Mouse (Mus musculus) limb, embryonic 11.5 days (tissue): Measurements from ENCODE around the gene Fbxo39. TPM values are rescaled to one million over a fixed set of nuclear protein-coding genes. Genes with fewer than 3 reads are reported as not detected.

Experiments used
- ATAC-seq: fragments of 200-750 bp; cut with Nextera tagmentation; 2 replicates; pipeline ENCODE4 v1.8.0; 2017; ENCODE audit warnings: low read depth; ENCODE audit not compliant: insufficient number of reproducible peaks, low FRiP score, low TSS enrichment
- DNase-seq: peaks from one replicate; pipeline ENCODE4 v3.0.0-alpha.2; 2015; ENCODE audit warnings: low spot score
- H3K27ac ChIP-seq: fragments of 300-500 bp; sonication (generic); replicated peaks from 2 replicates; pipeline ENCODE4 v1.5.1; 2014; ENCODE audit warnings: low read depth, mild to moderate bottlenecking, low read length
- H3K27me3 ChIP-seq: fragments of 300-500 bp; sonication (generic); 2 replicates; pipeline ENCODE4 v1.6.1; 2014; ENCODE audit warnings: mild to moderate bottlenecking, low read length, mixed read lengths; ENCODE audit not compliant: control insufficient read depth, insufficient read depth
- H3K36me3 ChIP-seq: fragments of 300-500 bp; sonication (generic); 2 replicates; pipeline ENCODE4 v1.6.1; 2014; ENCODE audit warnings: mild to moderate bottlenecking, low read length, moderate library complexity, mixed read lengths; ENCODE audit not compliant: control insufficient read depth, insufficient read depth
- H3K4me1 ChIP-seq: fragments of 300-500 bp; sonication (generic); 2 replicates; pipeline ENCODE4 v1.6.1; 2014; ENCODE audit warnings: low read length, mixed read lengths; ENCODE audit not compliant: control insufficient read depth, insufficient read depth
- H3K4me2 ChIP-seq: fragments of 300-500 bp; sonication (generic); 2 replicates; pipeline ENCODE4 v1.6.1; 2014; ENCODE audit warnings: low read depth, mild to moderate bottlenecking, moderate library complexity; ENCODE audit not compliant: severe bottlenecking
- H3K4me3 ChIP-seq: fragments of 300-500 bp; sonication (generic); 2 replicates; pipeline ENCODE4 v1.5.1; 2014; ENCODE audit warnings: low read depth, low read length
- H3K9ac ChIP-seq: fragments of 300-500 bp; sonication (generic); 2 replicates; pipeline ENCODE4 v1.6.1; 2014; ENCODE audit warnings: mild to moderate bottlenecking, low read length
- H3K9me3 ChIP-seq: fragments of 300-500 bp; sonication (generic); 2 replicates; pipeline ENCODE4 v1.6.1; 2016; ENCODE audit warnings: low read length; ENCODE audit not compliant: control insufficient read depth
- WGBS: fragments of 180-500 bp; shearing (Covaris S2); extraction: QIAGEN DNeasy Blood & Tissue Kit; methylation state at CpG from one replicate; pipeline ENCODE4 v1.1.7; 2014; 5-methylcytosine and 5-hydroxymethylcytosine counted together
- polyA plus RNA-seq: library from polyadenylated mRNA; unstranded; fragments of >200 nt; fragmentation: Nextera tagmentation; extraction: Ambion mirVana; gene quantifications from 2 replicates; pipeline ENCODE4 v1.2.1, GENCODE M21; 2014

Gene Fbxo39
- polyA plus RNA-seq, 1 experiment from 2014 or later = not detected

GRCm38 (mm10) chr11:72344486-72344885 lies 30.2 kb downstream of the Fbxo39 start:
- H3K9ac ChIP-seq = no peak overlapping the region
- H3K4me1 ChIP-seq = no peaks in the 10 kb centered on the region
- DNase-seq (no peak), ATAC-seq (no peak)
- no peaks in the 10 kb centered on the region for H3K27me3 ChIP-seq
- H3K36me3 ChIP-seq = no peaks in the 10 kb centered on the region
- 90% methylated on average over 11 of the region's 11 CpGs for WGBS
- H3K4me2 ChIP-seq = no peak overlapping the region
- no peak overlapping the region for H3K27ac ChIP-seq
- no peak overlapping the region for H3K4me3 ChIP-seq
- H3K9me3 ChIP-seq = no peaks in the 10 kb centered on the region

GRCm38 (mm10) chr11:72348563-72348962 lies 34.3 kb downstream of the Fbxo39 start:
- WGBS = 53% methylated on average over 10 of the region's 10 CpGs
- DNase-seq (no peak), ATAC-seq (no peak)

GRCm38 (mm10) chr11:72349016-72349415 lies 34.8 kb downstream of the Fbxo39 start:
- DNase-seq = no peak

More at GRCm38 (mm10) chr11:72348563-72348962, 34.3 kb downstream of the Fbxo39 start:
- H3K27ac ChIP-seq = no peak overlapping the region
- no peaks in the 10 kb centered on the region for H3K27me3 ChIP-seq
- no peak overlapping the region for H3K4me3 ChIP-seq
- no peak overlapping the region for H3K9ac ChIP-seq
- H3K4me2 ChIP-seq = no peak overlapping the region
- no peaks in the 10 kb centered on the region for H3K36me3 ChIP-seq
- H3K9me3 ChIP-seq = no peaks in the 10 kb centered on the region
- H3K4me1 ChIP-seq = no peaks in the 10 kb centered on the region

GRCm38 (mm10) chr11:72349652-72350051 lies 35.4 kb downstream of the Fbxo39 start:
- ATAC-seq = no peak
- no peak overlapping the region for H3K4me2 ChIP-seq
- H3K9ac ChIP-seq = no peak overlapping the region
- no peak overlapping the region for H3K27ac ChIP-seq
- H3K27me3 ChIP-seq = no peaks in the 10 kb centered on the region
- H3K36me3 ChIP-seq = no peaks in the 10 kb centered on the region
- H3K4me3 ChIP-seq = no peak overlapping the region
- WGBS = 60% methylated on average over 4 of the region's 4 CpGs
- H3K4me1 ChIP-seq = no peaks in the 10 kb centered on the region
- no peak for DNase-seq
- no peaks in the 10 kb centered on the region for H3K9me3 ChIP-seq

More at GRCm38 (mm10) chr11:72349016-72349415, 34.8 kb downstream of the Fbxo39 start:
- H3K4me3 ChIP-seq = no peak overlapping the region
- H3K9ac ChIP-seq = no peak overlapping the region
- 51% methylated on average over 8 of the region's 8 CpGs for WGBS
- H3K27ac ChIP-seq = no peak overlapping the region
- H3K4me1 ChIP-seq = no peaks in the 10 kb centered on the region
- no peaks in the 10 kb centered on the region for H3K36me3 ChIP-seq
- no peak overlapping the region for H3K4me2 ChIP-seq
- ATAC-seq = no peak
- H3K9me3 ChIP-seq = no peaks in the 10 kb centered on the region
- no peaks in the 10 kb centered on the region for H3K27me3 ChIP-seq

- no peaks in the 10 kb centered on the region for H3K36me3 ChIP-seq
- ATAC-seq (no peak), DNase-seq (no peak)
- no peak overlapping the region for H3K4me3 ChIP-seq
- no peaks in the 10 kb centered on the region for H3K27me3 ChIP-seq
- no peak overlapping the region for H3K9ac ChIP-seq
- H3K4me1 ChIP-seq = no peaks in the 10 kb centered on the region
- H3K4me2 ChIP-seq = no peak overlapping the region
- H3K27ac ChIP-seq = no peak overlapping the region
- WGBS = 64% methylated on average over 1 of the region's 1 CpGs
- no peaks in the 10 kb centered on the region for H3K9me3 ChIP-seq
Measured at GRCm38 (mm10) chr11:72352272-72352671, 38.0 kb downstream of the Fbxo39 start.

GRCm38 (mm10) chr11:72353186-72353585 lies 38.9 kb downstream of the Fbxo39 start:
- H3K4me2 ChIP-seq = no peak overlapping the region
- ATAC-seq (no peak), DNase-seq (no peak)
- WGBS = 84% methylated on average over 3 of the region's 3 CpGs
- H3K9me3 ChIP-seq = no peaks in the 10 kb centered on the region
- no peaks in the 10 kb centered on the region for H3K36me3 ChIP-seq
- H3K4me3 ChIP-seq = no peak overlapping the region
- no peak overlapping the region for H3K27ac ChIP-seq
- no peaks in the 10 kb centered on the region for H3K4me1 ChIP-seq
- no peaks in the 10 kb centered on the region for H3K27me3 ChIP-seq
- H3K9ac ChIP-seq = no peak overlapping the region

- Histone ChIP-seq H3K27ac (no peak overlapping the region), H3K27me3 (no peaks in the 10 kb centered on the region), H3K36me3 (no peaks in the 10 kb centered on the region), H3K9me3 (no peaks in the 10 kb centered on the region), H3K4me2 (peak overlapping the region; percentile 10; the same call in 1 of the 2 replicates), H3K9ac (no peak overlapping the region), H3K4me1 (no peaks in the 10 kb centered on the region), H3K4me3 (no peak overlapping the region)
- 24% methylated on average over 20 of the region's 20 CpGs for WGBS
- ATAC-seq (no peak), DNase-seq (peak; percentile 88)
Measured at GRCm38 (mm10) chr11:72354971-72355728, 40.9 kb downstream of the Fbxo39 start.

- H3K4me2 ChIP-seq = peak overlapping the region; percentile 79
- WGBS = 10% methylated on average over 42 of the region's 42 CpGs
- no peaks in the 10 kb centered on the region for H3K36me3 ChIP-seq
- H3K9me3 ChIP-seq = no peaks in the 10 kb centered on the region
- no peaks in the 10 kb centered on the region for H3K27me3 ChIP-seq
- DNase-seq (peak; percentile 91), ATAC-seq (peak; percentile 87)
- H3K27ac ChIP-seq = 0 out of 2 replicates have a peak overlapping the region, but pooled peaks have one; percentile 14
- H3K9ac ChIP-seq = peak overlapping the region; percentile 76
- peaks cover 4% of the 10 kb centered on the region for H3K4me1 ChIP-seq
- H3K4me3 ChIP-seq = peak overlapping the region; percentile 37
Measured at GRCm38 (mm10) chr11:72361385-72362346, 47.4 kb downstream of the Fbxo39 start.
